Mouse (Mus musculus) lung, postnatal 0 days (tissue): ENCODE data around the gene Elfn2. TPM values are rescaled to one million over a fixed set of nuclear protein-coding genes. Genes with fewer than 3 reads are reported as not detected.

Source experiments
- ATAC-seq: fragments of 200-750 bp; cut with Nextera tagmentation; 2 replicates; pipeline ENCODE4 v1.8.0; 2017; ENCODE audit warnings: moderate library complexity
- DNase-seq: peaks from one replicate; pipeline ENCODE4 v3.0.0-alpha.2; 2016; ENCODE audit warnings: low spot score
- H3K27ac ChIP-seq: fragments of 300-500 bp; sonication (generic); 2 replicates; pipeline ENCODE4 v1.5.1; 2014; ENCODE audit warnings: antibody characterized with exemption, mild to moderate bottlenecking, low read length, mixed read lengths
- H3K27me3 ChIP-seq: fragments of 300-500 bp; sonication (generic); replicated peaks from 2 replicates; pipeline ENCODE4 v1.6.1; 2014; ENCODE audit warnings: low read length, mixed read lengths; ENCODE audit not compliant: insufficient read depth
- H3K36me3 ChIP-seq: fragments of 300-500 bp; sonication (generic); 2 replicates; pipeline ENCODE4 v1.6.1; 2014; ENCODE audit warnings: low read length, mixed read lengths; ENCODE audit not compliant: insufficient read depth
- H3K4me1 ChIP-seq: fragments of 300-500 bp; sonication (generic); 2 replicates; pipeline ENCODE4 v1.6.1; 2014; ENCODE audit warnings: antibody characterized with exemption, low read depth, low read length, mixed read lengths; ENCODE audit not compliant: insufficient read depth
- H3K4me2 ChIP-seq: fragments of 300-500 bp; sonication (generic); replicated peaks from 2 replicates; pipeline ENCODE4 v1.6.1; 2014; ENCODE audit warnings: low read depth, mild to moderate bottlenecking, low read length, moderate library complexity, mixed read lengths
- H3K4me3 ChIP-seq: fragments of 300-500 bp; sonication (generic); 2 replicates; pipeline ENCODE4 v1.5.1; 2014; ENCODE audit warnings: low read depth, low read length
- H3K9ac ChIP-seq: fragments of 300-500 bp; sonication (generic); replicated peaks from 2 replicates; pipeline ENCODE4 v1.6.1; 2014; ENCODE audit warnings: low read depth, mild to moderate bottlenecking
- H3K9me3 ChIP-seq: fragments of 300-500 bp; sonication (generic); 2 replicates; pipeline ENCODE4 v1.6.1; 2016; ENCODE audit warnings: low read length, mixed read lengths
- CTCF ChIP-seq: IDR thresholded peaks from 2 replicates; pipeline ENCODE4 v1.5.1; 2016; ENCODE audit warnings: antibody characterized with exemption, mild to moderate bottlenecking
- EP300 ChIP-seq: IDR thresholded peaks from 2 replicates; pipeline ENCODE4 v1.6.1; 2016; ENCODE audit warnings: antibody characterized with exemption, mild to moderate bottlenecking, control low read depth
- WGBS: fragments of 180-500 bp; shearing (Covaris S2); extraction: QIAGEN DNeasy Blood & Tissue Kit; methylation state at CpG from one replicate; pipeline ENCODE4 v1.1.7; 2014; 5-methylcytosine and 5-hydroxymethylcytosine counted together
- polyA plus RNA-seq: library from polyadenylated mRNA; unstranded; fragments of >200 nt; fragmentation: Nextera tagmentation; extraction: Ambion mirVana; gene quantifications from 2 replicates; pipeline ENCODE4 v1.2.1, GENCODE M21; 2015

Gene Elfn2
- polyA plus RNA-seq, 1 experiment from 2014 or later = 0.02 TPM

- no peaks in the 10 kb centered on the region for H3K36me3 ChIP-seq
- no peak overlapping the region for H3K9ac ChIP-seq
- H3K4me3 ChIP-seq = no peak overlapping the region
- H3K4me2 ChIP-seq = no peak overlapping the region
- 0 out of 2 replicates have a peak, but pooled peaks cover 3% of the 10 kb centered on the region for H3K4me1 ChIP-seq
- no peaks in the 10 kb centered on the region for H3K9me3 ChIP-seq
- TF ChIP-seq EP300 = no peak
- peak; percentile 96 for TF ChIP-seq CTCF
- DNase-seq = peak; percentile 67
- WGBS = 17% methylated on average over 5 of the region's 5 CpGs
- no peaks in the 10 kb centered on the region for H3K27me3 ChIP-seq
- H3K27ac ChIP-seq = no peak overlapping the region
- ATAC-seq = no peak; the same call in 1 of the 2 replicates
These were observed 95.1 kb downstream of the Elfn2 start for GRCm38 (mm10) chr15:78623426-78623825.

Other genes starting within 250 kb of the Elfn2 start
- 0.63 and 0.67 TPM in 2 replicates for gene Il2rb, start 223.5 kb downstream of the Elfn2 start, polyA plus RNA-seq
- gene C1qtnf6, start 187.4 kb downstream of the Elfn2 start, polyA plus RNA-seq = 19.1 and 21.5 TPM in 2 replicates
- gene Sstr3, start 174.1 kb downstream of the Elfn2 start, polyA plus RNA-seq = 0.06 and 0.10 TPM in 2 replicates
- 29.7 and 32.1 TPM in 2 replicates for gene Rac2, start 146.0 kb downstream of the Elfn2 start, polyA plus RNA-seq
- gene Cyth4, start 121.7 kb downstream of the Elfn2 start, polyA plus RNA-seq = 14.5 and 16.1 TPM in 2 replicates
- gene Mfng, start 54.7 kb upstream of the Elfn2 start, polyA plus RNA-seq = 47.8 and 52.9 TPM in 2 replicates
- 7.5 and 8.3 TPM in 2 replicates for gene Card10, start 84.3 kb upstream of the Elfn2 start, polyA plus RNA-seq
- 107 and 109 TPM in 2 replicates for gene Cdc42ep1, start 123.9 kb upstream of the Elfn2 start, polyA plus RNA-seq
- 1.6 and 2.4 TPM in 2 replicates for gene Lgals2, start 136.8 kb upstream of the Elfn2 start, polyA plus RNA-seq
- gene Gga1, start 158.4 kb upstream of the Elfn2 start, polyA plus RNA-seq = 49.7 and 51.5 TPM in 2 replicates
- 0.10 and 0.42 TPM in 2 replicates for gene Gm49510, start 180.9 kb upstream of the Elfn2 start, polyA plus RNA-seq
- 12.7 and 12.8 TPM in 2 replicates for gene Sh3bp1, start 181.0 kb upstream of the Elfn2 start, polyA plus RNA-seq
- 1.8 and 1.9 TPM in 2 replicates for gene Pdxp, start 195.1 kb upstream of the Elfn2 start, polyA plus RNA-seq
- gene Lgals1, start 208.0 kb upstream of the Elfn2 start, polyA plus RNA-seq = 655 and 726 TPM in 2 replicates
- 26.8 and 28.9 TPM in 2 replicates for gene Nol12, start 216.2 kb upstream of the Elfn2 start, polyA plus RNA-seq
- gene Triobp, start 229.0 kb upstream of the Elfn2 start, polyA plus RNA-seq = 22.5 and 23.9 TPM in 2 replicates